Mouse (Mus musculus) retina, postnatal 1 day (tissue): ENCODE measurements at regions not wholly inside any gene's neighbourhood (a gene's known extent, or its start where the extent isn't known, plus 50 kb on each side); places are given as distances from the start of the nearest gene placed in this dataset.

Source experiments
- DNase-seq: peaks from one replicate; pipeline ENCODE4 v3.0.0-alpha.2; 2012

DNA sequence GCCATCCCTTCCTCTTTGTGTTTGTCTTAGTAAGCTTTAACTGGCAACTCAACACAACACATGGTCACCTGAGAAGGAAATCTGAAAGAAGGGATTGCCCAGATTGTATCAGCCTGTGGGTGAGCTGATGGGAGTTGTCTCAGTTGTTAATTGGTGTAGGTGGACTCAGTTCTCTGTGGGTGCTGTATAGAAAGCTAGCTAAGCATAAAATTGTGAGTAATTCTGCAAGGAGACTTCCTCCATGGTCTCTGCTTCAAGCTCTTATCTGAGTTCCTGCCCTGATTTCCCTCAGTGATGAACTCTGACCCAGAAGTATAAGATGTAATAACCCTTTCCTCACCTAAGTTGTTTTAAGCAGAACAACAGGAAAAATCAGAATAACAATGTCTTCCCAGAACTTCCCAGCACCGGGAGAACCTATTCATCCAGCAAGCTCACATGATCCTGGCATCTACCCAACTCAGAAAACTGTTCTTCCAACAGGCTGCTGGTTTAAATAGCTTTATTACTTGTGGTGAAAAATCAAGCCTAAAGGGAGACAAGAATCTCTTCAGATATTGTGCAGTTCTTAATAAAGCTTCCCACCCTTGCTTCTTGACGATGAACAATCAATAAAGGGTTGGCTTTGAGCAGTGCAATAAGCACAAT, 487.7 kb upstream of the Cdh4 start:
- no peak for DNase-seq

DNA sequence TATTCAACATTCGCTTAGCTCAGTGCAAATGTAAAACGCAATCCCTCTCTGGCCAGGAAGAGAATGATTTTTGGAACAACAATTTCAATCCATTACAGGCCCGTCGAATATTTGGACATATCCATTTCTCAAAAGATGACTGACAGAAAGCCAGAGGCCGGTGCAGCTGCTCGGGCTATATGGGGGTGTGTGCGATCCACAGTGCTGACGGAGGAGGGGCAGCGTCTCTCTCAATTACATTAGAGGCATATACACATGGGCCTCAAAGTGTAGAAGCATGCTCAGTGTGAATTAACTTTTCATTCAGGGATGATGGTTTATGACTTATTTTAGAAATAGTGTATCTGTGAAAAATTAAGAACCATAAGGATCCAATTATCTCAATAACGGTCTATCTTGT, 483.4 kb upstream of the Cdh4 start:
- DNase-seq: no peak

DNA sequence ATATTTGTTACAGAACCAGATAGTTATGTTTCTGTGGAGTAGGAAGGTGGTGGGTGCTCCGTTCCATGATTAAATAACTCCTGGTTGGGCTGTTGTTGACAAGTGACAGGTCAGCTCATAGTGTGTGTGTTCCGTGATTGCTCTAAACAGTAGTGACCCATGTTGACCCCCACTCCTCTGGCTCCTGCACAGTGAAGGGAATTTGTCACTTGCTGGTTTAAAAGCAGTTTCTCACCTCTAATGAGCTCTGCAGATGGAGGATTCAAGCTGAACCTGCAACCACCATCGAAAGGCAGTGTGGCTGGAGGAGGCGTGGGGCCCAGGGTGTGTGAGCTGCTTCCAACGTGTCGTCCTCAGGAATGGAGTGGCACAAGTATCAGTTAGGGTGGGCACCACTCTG, 482.6 kb upstream of the Cdh4 start:
- DNase-seq: no peak

DNA sequence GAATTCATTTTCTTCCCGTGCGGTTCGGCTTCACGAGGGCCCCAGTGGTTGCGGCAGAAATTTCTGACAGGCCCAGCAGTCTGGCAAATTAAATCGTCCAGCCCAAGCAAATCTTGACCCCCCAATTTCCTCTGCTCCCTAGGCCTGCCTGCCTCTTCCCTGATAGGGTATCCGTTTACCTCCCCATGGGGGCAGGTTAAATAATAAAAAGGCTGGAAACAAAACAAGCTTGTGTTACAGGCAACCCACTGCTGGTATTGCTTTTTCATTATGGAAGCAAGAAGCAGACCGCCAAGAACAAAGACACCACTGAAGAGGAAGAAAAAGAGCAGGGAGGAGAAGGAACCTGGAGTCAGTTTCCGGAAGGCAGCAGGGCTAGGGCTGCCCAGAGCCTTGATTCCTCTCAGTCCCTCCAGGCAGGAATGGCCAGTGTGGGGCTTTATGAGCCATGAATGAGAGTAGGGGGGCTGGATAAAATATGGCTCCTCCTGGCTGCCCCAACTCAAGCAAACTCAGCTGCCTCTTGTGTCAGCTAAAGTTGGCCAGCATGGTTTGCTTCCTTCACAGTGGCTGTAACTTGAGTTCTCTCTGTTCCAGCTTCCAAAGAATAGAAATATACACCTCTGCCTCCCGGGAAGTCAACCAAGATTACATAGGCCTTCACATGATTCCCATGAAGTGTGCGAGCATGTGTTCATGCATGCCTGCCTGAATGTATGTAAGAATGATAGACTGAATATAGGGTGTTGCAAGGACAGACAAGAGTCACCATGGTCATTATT, 474.5 kb upstream of the Cdh4 start:
- no peak for DNase-seq

DNA sequence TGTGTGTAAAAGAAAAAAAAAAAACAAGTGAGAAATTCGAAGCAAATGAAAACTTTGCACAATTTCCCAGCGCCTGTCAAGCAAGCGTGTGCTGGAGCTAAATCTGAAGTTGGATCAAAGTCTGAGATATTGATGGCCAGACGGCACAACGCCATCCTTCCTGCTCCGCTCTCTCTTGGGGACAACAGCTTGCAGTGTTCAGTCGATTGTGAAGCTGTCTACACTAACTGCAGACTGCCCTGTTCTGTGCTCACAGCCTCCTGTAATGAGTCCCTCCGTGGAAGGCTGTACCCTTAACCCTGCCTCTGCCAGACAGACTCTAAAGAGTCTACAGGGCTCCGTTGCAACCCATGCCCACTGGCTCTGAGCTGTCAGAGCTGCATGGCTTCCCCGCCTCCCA, 472.5 kb upstream of the Cdh4 start:
- DNase-seq: no peak

DNA sequence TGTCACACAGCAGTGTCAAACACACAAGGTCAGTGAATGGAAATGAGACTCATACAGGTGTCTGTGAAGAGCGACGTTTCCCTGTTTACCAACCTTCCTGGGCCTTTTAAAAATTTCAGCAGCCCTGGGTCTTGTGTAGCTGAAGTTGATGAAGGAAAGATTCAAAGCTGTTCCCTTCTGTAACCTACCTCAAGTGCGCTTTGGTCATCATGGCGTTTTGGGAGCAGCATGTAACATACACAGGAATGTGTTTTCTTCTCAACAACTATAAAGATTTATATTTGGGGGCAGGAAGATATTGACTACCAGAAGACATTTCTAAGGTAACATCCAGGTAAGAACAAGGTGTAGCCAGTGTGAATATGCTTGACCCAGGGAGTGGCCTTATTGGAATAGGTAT, 466.9 kb upstream of the Cdh4 start:
- no peak for DNase-seq

DNA sequence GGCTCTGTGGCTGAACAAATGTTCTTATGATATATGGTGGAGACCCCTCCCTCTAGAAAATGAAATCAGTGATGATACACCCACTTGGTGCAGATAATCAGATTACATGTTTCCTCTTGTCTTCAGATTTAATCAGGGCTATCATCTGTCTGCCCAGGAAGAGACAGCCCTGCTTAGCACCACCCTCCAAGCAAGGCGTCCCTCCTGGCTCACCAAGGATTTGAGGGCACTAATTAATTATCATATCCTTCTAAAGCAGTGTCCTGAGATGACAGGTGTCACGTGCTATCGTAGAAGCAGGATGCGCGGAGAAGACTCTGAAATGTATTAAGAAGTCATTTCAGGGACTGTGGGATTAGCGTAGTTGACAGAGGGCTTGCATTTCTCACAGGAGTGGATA, 466.2 kb upstream of the Cdh4 start:
- DNase-seq: peak; percentile 85

DNA sequence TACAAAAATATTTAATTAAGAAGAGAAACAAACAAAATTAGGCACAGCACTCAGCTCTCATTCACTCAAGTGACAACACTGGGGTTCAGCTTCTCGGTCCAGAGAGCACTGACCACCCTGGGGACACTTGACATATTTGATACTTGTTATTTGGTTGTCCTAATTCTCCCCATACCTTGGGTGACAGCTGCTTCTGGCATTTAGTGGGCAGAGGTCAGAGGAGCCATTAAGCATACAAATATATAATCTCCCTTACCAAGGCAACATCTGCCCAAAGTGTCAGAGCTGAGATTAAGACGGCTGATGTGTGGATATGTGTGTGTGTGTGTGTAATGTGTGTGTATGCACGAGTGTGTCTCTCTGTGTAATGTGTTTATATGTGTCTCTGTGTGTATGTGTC, 465.7 kb upstream of the Cdh4 start:
- DNase-seq: peak; percentile 51

DNA sequence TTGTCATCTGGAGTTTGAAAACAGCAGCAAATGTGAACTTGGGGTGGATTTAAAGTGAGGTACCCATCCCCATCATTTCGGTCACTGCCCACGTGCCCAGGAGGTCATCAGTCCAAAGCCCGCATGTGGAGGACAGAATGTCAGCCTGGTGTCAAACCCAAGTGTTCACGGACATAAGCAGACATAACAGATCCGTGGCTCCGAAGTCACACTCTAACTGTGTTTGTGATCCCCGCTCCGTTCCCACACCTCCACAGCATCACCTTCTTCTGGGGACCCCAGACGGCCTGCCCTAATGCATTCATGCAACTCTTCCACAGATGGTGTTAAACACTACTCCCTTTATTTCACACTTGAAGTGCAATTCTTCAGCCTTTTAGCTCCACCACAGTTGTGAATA, 462.8 kb upstream of the Cdh4 start:
- DNase-seq: no peak

DNA sequence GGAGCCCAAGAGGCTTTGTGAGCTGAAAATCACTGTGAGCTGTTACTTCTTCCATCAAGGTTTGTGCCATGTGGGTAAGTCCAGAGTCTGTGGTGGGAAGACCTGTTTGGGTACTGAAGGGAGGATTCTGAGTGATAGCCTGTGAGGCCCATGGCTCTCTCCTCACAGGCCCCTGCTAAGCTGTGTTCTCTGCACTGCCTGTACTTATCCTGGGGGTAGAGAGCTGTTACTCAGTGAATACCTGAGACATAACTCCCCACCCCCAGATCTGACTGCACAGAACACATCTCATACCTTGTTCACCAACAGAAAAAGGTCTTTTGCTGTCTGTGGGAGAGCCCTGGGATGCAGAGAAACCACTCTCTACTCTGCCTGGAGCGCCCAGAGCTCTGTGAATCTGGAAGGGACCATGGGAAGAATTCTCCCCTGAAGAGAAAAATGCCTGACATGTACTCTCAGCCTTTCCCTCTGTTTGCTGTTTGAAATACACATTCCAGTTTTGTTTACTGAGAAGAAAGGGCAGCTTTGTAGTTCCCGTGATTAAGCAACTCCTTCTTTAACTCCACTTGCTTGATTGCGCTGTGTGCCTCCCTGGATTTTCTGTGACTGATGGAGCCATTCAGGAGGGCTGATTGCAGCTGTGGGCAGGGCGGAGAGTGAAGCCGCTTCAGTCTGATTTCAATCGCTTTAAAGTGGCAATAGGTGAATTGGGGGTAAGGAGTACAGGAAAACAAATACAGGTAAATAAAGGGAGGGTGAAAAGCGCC, 460.3 kb upstream of the Cdh4 start:
- no peak for DNase-seq

DNA sequence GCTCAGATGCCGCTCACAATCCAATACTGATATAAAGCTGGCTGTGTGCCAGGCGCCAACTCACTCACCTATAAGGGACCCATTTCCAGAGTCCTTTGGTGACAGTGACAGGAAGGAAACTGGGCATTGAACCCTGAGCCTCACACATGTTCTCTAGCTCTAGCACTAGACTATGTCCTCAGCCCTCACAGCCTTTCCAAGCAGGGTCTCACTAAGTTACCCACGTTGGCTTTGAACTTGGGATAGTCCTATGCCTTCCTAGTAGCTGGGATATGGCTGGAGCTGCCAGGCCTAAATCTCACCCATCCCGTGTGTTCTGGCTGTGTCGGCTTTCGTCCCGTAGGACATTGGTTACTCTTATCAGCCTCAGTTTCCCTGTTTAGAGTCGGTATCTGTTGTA, 458.4 kb upstream of the Cdh4 start:
- DNase-seq: no peak

DNA sequence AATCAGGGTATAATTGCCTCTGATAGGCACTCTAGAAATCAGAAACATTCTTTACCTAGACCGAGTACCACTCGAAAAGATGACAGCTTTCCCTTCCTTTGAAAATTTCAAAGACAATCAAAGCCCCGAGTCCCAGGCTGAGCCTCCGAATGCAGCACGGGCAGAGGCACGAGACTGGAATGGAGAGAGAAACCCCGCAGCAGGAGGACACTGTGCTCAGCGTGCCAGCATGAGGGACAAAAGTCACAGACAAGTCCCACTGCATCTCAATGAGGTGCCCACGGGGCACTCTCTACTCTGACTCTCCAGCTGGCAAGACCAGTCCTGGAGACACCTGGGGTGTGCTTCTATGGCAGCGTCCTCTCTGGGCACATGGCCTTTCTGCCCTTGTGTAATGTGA, 454.3 kb upstream of the Cdh4 start:
- DNase-seq: no peak

DNA sequence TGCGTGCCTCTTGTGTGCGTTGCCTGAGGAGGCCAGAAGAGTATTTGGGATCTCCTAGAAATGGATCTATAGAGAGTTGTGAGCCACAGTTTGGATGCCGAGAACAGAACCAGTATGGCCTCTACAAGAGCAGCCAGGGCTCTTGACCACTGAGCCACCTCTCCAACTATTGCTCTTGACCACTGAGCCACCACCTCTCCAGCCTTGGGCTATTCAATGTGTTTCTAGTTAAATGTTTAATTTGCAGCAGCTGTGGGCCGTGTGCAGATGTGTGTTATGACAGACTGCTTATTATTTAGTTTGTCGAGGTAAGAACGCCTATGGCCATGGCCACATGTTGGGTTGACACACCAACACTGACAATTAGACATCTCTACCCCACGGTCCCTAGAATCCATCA, 452.9 kb upstream of the Cdh4 start:
- no peak for DNase-seq

DNA sequence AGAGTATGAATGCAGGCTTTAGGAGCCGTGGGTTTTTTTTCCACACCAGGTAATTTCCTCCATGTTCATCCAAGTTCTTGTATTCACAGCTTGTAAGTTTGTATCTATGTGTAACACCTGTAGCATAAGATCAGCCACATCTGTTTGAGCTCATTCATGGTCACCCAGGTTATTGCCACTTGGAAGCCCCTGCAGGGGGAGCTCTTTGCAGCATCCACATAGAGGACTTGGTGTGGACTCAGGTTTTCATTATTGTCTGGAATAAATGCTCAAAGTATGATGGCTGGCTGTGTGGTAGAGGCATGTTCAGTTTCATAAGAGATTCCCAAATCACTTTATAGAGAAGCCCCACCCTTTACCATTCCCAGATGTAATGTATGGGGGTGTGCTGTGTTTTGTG, 452.4 kb upstream of the Cdh4 start:
- DNase-seq: no peak

DNA sequence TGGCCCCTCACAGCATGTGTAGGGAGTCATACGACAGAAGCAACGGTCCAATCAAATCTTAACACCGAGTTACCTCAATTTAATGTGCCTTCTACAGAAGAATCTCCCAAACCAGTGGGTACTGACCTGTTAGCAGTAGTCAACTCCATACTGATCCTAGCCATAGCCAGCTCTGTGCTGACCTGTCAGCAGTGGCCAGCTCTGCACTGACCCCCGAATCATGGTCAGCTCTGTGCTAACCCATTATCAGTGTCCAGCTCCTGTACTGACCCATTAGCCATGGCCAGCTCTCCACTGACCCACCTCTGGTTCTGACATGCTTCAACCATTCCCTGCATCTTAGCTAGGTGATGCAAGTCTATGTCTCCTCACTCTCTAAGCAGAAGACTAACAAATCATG, 451.3 kb upstream of the Cdh4 start:
- DNase-seq: no peak

DNA sequence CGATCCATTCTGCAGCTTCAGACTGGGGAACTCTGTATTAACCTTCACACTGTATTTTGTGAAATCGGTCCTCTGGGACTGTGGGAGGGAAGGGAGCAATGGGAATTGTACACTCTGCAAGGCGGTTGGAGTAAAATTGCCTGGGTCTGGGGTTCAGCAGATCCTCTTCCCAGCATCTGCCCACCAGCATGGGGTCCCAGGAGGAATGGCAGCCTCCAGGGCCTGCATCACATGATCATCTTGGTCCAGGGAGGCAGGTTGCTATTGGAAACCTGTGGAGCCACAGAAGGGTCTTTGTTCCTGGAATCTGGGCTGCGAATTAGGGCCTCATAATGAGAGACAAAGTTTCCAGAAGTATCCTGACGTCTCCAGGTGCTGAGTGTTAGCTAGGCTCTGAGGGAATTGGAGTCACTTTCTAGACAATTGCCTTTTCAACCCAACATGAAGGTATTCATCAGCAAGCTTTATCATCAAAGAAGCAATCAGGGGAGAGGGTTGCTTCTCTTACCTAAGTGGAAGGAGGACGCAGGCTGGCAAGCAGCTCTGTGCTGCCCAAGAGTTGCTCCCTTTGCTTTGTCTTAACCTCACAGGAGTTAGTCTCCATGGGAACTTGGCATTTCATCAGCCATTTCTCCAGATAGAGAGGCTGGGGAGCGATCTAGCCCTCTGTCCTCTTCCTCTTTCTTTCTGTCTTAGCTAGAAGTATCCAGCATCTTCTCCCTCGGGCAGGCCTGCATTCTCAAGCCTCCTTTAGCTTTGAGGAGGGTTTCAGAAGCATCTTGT, 449.7 kb upstream of the Cdh4 start:
- DNase-seq: peak; percentile 80

DNA sequence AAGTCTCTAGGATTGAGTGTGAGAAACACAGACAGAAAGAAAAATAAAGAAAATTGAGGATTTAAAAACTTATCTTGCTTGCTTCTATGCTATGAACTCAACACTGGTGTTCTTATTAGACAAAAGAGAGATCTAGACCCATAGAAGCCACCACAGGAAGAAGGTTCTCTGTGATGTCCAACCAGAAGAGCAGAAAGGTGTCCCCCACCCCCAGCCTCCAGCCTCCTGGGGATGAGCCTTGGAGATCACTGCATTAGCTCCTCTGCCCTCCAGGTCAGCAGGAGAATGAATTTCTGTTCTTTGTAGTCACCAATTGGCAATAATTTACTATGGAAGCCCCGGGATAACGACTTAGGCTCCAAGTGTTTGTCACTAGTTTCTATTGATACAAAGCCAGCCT, 444.3 kb upstream of the Cdh4 start:
- DNase-seq: no peak

DNA sequence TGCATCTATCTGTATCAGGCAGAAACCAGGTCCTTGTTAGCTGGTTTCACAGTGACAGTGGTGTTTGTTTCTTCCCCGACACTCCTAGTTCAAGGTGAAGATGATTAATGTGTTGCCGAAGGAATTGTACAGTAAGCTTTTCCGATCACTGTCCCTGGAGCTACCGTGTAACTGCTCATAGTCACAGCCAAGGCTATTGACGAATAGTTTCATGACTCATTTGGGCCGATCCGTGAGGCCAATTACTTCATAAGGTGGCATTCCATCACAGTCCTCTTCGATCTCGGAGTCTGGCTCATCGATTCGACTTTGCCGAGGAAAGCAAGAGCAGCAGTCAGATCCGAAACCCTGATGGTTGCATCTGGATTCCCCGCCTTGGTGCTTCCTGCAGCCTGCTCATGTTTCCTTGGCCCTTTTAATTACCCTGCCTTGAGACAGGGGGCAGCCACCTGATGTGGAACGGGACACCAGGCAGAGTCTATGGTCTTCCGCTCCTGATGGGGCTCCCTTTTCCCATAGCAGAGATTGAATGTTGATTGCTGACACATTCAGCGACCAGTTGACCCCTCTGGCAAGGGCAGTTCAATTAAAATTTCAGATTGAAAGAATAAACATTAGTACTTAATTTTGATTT, 441.7 kb upstream of the Cdh4 start:
- DNase-seq: no peak

DNA sequence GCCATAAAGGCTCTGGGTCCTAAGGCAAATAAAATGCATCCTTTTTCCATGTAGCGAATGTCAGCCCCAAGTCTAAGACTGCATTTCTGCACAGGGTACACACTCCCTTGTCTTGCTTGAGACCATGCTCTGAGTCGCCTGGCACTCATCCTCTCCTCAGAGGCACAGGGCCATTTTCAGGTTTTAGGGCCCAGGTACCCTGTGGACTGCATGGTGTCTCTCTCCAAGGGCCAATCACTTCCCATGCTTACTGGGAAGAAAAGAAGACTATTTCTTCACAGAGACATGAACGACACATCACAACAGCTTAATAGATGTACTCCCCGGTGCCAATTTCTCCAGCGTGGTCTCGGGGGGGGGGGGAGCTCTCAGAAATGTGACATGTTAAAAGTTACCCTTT, 434.5 kb upstream of the Cdh4 start:
- no peak for DNase-seq

DNA sequence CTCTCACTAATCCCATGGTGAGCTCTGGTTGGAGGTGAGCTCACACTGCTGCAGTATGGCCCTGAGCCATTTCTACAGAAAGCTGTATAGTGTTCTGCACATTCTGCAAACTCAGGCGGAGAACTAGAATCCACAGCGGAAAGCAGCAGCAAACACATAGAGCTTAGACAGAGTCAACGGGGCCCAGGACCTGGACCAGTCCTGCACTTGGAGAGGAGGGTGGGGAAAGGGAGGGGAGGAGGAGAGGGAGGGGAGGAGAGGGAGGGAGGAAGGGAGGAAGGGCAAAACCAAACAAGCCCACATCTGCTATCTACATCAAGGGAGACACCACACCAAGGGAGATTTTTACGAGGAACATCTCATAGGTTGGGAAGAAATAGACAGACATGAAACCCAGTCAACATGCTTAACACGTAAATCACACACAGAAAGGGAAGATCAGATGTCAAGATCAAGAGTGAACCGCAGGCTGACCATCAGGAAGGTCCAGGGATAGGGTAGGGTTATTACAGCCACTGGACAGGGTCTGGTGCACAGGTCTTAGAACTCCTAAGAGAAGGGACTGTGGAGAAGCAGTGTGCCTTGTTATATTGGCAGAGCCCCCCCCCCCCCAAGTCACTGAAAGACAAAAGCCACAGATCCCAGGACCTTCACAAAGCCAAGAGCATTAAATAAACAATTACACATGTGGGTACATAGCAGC, 428.2 kb upstream of the Cdh4 start:
- DNase-seq: no peak

DNA sequence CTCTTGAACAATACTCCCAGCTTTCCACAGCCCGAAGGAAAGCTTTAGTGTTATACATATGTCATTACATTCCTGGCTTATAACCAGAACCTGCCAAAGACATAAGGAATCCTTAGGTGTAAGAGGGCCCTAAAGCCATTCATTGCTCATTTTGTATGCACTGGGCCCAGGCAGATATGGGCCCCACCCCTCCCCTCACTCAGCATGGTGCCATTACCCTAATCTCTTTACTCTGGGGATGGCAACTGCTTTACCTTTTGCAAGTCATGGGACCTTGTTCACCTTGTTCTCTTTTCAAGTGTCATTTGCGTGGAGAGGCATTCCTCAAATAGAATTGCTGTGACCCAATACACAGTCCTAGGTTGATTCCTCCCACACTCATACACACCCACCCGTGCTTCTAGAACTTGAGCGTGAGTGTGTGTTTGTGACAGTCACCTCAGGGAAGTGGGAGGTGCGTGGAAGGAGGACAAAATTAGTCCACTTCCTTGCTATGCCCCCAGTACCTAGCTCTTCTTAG, 419.5 kb upstream of the Cdh4 start:
- DNase-seq: no peak

DNA sequence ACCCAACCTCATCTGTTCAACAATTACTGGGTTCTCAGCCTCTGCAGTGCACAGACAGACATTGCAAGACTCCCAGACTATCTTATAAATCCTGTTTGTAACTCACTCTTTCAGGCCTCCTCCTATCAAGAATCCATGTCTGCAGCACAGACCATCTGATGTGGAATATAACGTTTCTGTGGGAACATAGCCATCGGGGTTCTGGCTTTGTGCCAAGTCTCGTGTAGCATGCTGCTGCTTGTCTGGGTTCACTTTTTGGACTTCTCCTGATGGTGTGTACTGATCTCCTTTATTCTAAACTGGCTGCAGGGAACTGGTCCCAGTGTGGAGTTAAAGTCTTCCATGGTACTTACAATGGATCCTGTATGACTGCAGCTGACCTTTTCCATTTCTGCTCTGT, 418.0 kb upstream of the Cdh4 start:
- no peak for DNase-seq
